Mouse (Mus musculus) stomach, postnatal 0 days (tissue): ENCODE measurements at regions not wholly inside any gene's neighbourhood (a gene's known extent, or its start where the extent isn't known, plus 50 kb on each side); places are given as distances from the start of the nearest gene placed in this dataset.

Experiments used
- CTCF ChIP-seq: IDR thresholded peaks from 2 replicates; pipeline ENCODE4 v1.5.1; 2016; ENCODE audit warnings: antibody characterized with exemption, low read depth, mild to moderate bottlenecking, moderate library complexity
- EP300 ChIP-seq: optimal IDR thresholded peaks from 2 replicates; pipeline ENCODE3; 2016; ENCODE audit warnings: antibody characterized with exemption

DNA sequence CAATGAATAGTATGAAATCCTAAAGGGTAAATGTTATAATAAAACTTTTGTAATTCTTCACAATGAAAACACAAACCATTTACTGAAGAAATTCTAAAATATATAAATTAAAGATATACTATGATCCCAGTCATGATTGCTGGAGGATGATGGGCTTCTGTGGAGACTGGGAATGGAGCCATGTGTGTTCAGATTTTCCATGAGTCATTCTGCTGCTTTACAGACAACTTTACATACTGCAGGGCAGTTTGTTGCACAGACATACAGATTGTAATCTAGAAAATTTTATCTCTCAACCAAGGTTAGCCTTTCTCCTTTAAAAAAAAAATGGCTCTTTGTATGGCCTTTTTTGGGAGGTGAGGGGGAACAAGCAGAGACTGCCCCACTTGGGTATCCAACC, 446.5 kb downstream of the Synb start:
- no peak for TF ChIP-seq CTCF
- no peak for TF ChIP-seq EP300
